In the genomic region with DNA sequence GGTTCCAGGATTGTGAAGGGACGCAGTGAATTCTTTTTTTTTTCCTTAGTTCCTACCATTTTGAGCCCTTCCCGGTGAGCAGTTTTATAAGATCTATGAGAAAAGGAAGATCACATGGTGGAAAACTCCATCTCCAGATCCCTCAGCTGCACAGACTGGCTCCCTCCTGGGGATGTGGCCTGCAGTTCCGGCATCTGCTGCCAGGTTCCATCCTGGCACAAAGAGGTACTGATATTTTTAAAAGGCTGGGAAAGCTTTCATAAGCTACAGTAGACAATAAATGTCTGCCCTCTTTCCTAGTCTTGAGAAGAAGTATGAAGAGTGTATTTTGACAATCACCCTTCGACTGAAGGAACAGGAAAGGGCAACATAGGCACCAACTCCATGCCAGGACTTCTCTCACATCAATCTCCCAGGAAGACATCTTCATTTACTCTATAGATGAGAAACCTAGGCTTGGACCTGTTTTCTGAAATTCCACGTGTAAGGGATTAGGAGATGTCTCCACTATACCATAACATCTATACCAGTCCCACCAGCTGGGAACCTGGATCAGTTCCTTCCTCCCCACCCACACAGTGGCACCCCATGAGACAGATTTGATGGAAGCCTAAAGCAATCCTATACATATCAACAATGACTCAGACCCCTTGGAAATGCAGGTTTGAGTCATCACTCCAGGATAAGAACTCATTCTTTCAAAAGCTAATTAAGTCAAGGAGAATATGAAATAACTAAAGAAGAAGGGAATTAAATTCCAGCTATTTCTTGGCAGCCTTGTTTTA, we compare ENCODE assay signal across 10 mouse cellular contexts. TPM values are rescaled to one million over a fixed set of nuclear protein-coding genes. Genes with fewer than 3 reads are reported as not detected.
DNase-seq lines count a peak whose midpoint lies in the region; ATAC-seq lines count a peak whose summit lies in the region.
"Had no signal": no experiment of that assay in that cellular context is flagged by ENCODE, and none has a peak within 500 bp of the region (broad histone marks: within the 10 kb centered on the region; RNA-seq: fewer than 3 reads in every experiment).

No protein-coding gene starts in this region.

- no peaks in the 10 kb centered on the region for H3K9me3 ChIP-seq in heart, embryonic 12.5 days (replicated peaks)
- H3K9me3 ChIP-seq in heart, embryonic 15.5 days (replicated peaks) = no peaks in the 10 kb centered on the region
- H3K9me3 ChIP-seq: embryonic facial prominence, embryonic 12.5 days; hindbrain, embryonic 13.5 days had no signal

- H3K27ac ChIP-seq in heart, embryonic 12.5 days (ENCODE audit: poor library complexity, severe bottlenecking) = 0 out of 2 replicates have a peak overlapping the region, but pooled peaks have one; percentile 12
- peak overlapping the region; percentile 86; the same call in 1 of the 2 replicates for H3K27ac ChIP-seq in heart, embryonic 15.5 days
- H3K27ac ChIP-seq: embryonic facial prominence, embryonic 12.5 days; hindbrain, embryonic 13.5 days had no signal

- no peak for ATAC-seq in heart, embryonic 12.5 days (ENCODE audit: insufficient number of reproducible peaks, low FRiP score)
- no peak for ATAC-seq in heart, embryonic 15.5 days (replicated peaks; ENCODE audit: insufficient number of reproducible peaks, insufficient read depth, low FRiP score, low read depth)

- no peak overlapping the region for H3K4me2 ChIP-seq in heart, embryonic 12.5 days
- H3K4me2 ChIP-seq in heart, embryonic 15.5 days = no peak overlapping the region
- H3K4me2 ChIP-seq: embryonic facial prominence, embryonic 12.5 days; hindbrain, embryonic 13.5 days had no signal

- no peak for DNase-seq in heart, postnatal 25 days (ENCODE audit: low spot score)
- DNase-seq in cerebellum, adult 8-10 months = peak; percentile 72
- DNase-seq in right cerebral cortex, postnatal 25 days = peak; percentile 77
- DNase-seq in thymus, postnatal 36 days = no peak
- DNase-seq in kidney, postnatal 10 days = no peak
- DNase-seq: lung, postnatal 14 days had no signal

- no peak overlapping the region for H3K4me3 ChIP-seq in heart, embryonic 12.5 days
- H3K4me3 ChIP-seq in heart, embryonic 15.5 days = no peak overlapping the region
- H3K4me3 ChIP-seq: embryonic facial prominence, embryonic 12.5 days; hindbrain, embryonic 13.5 days had no signal

- intact Hi-C loops in heart, postnatal 25 days (cut with DNase I) = no loop called here

- H3K27me3 ChIP-seq in heart, embryonic 12.5 days (replicated peaks) = no peaks in the 10 kb centered on the region
- no peaks in the 10 kb centered on the region for H3K27me3 ChIP-seq in heart, embryonic 15.5 days
- H3K27me3 ChIP-seq: embryonic facial prominence, embryonic 12.5 days; hindbrain, embryonic 13.5 days had no signal

- WGBS in heart, embryonic 12.5 days = 77% methylated on average over 5 of the region's 5 CpGs
- WGBS in heart, embryonic 15.5 days = 79% methylated on average over 5 of the region's 5 CpGs

- H3K4me1 ChIP-seq in heart, embryonic 12.5 days (replicated peaks) = peaks cover 46% of the 10 kb centered on the region
- H3K4me1 ChIP-seq in heart, embryonic 15.5 days (replicated peaks) = peaks cover 36% of the 10 kb centered on the region

- no peaks in the 10 kb centered on the region for H3K36me3 ChIP-seq in heart, embryonic 12.5 days
- H3K36me3 ChIP-seq in heart, embryonic 15.5 days = no peaks in the 10 kb centered on the region
- H3K36me3 ChIP-seq: embryonic facial prominence, embryonic 12.5 days had no signal

- no peak overlapping the region for H3K9ac ChIP-seq in heart, embryonic 12.5 days
- no peak overlapping the region for H3K9ac ChIP-seq in heart, embryonic 15.5 days
- H3K9ac ChIP-seq: embryonic facial prominence, embryonic 12.5 days; hindbrain, embryonic 13.5 days had no signal

RNA-seq across cellular contexts. Expression of gene Ndrg3, which starts 18.3 kb away (rescaled TPM):
- 31.3 and 32.3 TPM in 2 replicates for polyA plus RNA-seq in heart, embryonic 12.5 days (2016; fragmentation: Nextera tagmentation; extraction: Ambion mirVana)
- 10 to 100 TPM; 19.6 to 20.4 TPM for total RNA-seq in heart, postnatal 25 days (2021)
- polyA plus RNA-seq in heart, embryonic 15.5 days (2015; fragmentation: Nextera tagmentation; extraction: Ambion mirVana) = 28.6 and 51.0 TPM in 2 replicates

RNA-seq across cellular contexts. Expression of gene Dsn1, which starts 33.4 kb away (rescaled TPM):
- polyA plus RNA-seq in heart, embryonic 12.5 days (2016; fragmentation: Nextera tagmentation; extraction: Ambion mirVana) = 39.1 and 41.0 TPM in 2 replicates
- total RNA-seq in heart, postnatal 25 days (2021) = 1 to 10 TPM; 1.5 to 2.1 TPM
- 30.4 and 31.4 TPM in 2 replicates for polyA plus RNA-seq in heart, embryonic 15.5 days (2015; fragmentation: Nextera tagmentation; extraction: Ambion mirVana)

Comparison
In these comparisons a context has a peak if more than half of its experiments do, and no peak if none do; other contexts are left out.
1. DNase-seq: peak in cerebellum, adult 8-10 months (single experiment) and right cerebral cortex, postnatal 25 days (single experiment); none in heart, postnatal 25 days (single experiment), thymus, postnatal 36 days (0 of 2) and kidney, postnatal 10 days (single experiment).